Mouse (Mus musculus) MN1 (cell line): ENCODE data around the gene Cadps2.

Experiments
- DNase-seq: peaks from one replicate; pipeline ENCODE4 v3.0.0-alpha.2; 2016; ENCODE audit warnings: low spot score

The Cadps2 gene

GRCm38 (mm10) chr6:23252196-23253135, 586.8 kb downstream of the Cadps2 start:
- no peak for DNase-seq

GRCm38 (mm10) chr6:23251431-23251830, 587.8 kb downstream of the Cadps2 start:
- no peak for DNase-seq

GRCm38 (mm10) chr6:23250288-23250955, 588.8 kb downstream of the Cadps2 start:
- DNase-seq, result no peak

- no peak for DNase-seq
These were observed 589.5 kb downstream of the Cadps2 start for GRCm38 (mm10) chr6:23249616-23250287.

GRCm38 (mm10) chr6:23249053-23249401, 590.2 kb downstream of the Cadps2 start:
- no peak for DNase-seq

GRCm38 (mm10) chr6:23248313-23249052, 590.7 kb downstream of the Cadps2 start, which contains the start of gene Fezf1:
TSS of gene Fezf1 (minus strand) at chr6:23248362.
- no peak for DNase-seq

- DNase-seq, result no peak
These were observed 591.5 kb downstream of the Cadps2 start for GRCm38 (mm10) chr6:23247512-23248312.

- no peak for DNase-seq
These were observed 592.3 kb downstream of the Cadps2 start for GRCm38 (mm10) chr6:23246790-23247511.

GRCm38 (mm10) chr6:23246061-23246789, 593.0 kb downstream of the Cadps2 start:
- no peak for DNase-seq

- DNase-seq, result no peak
These were observed 593.6 kb downstream of the Cadps2 start for GRCm38 (mm10) chr6:23245545-23246011.

GRCm38 (mm10) chr6:23245121-23245520, 594.1 kb downstream of the Cadps2 start:
- DNase-seq, result no peak

- DNase-seq, result no peak
These were observed 595.1 kb downstream of the Cadps2 start for GRCm38 (mm10) chr6:23243821-23244760.
